Mouse (Mus musculus) olfactory bulb, adult 2 months (tissue): Measurements from ENCODE around the gene Vps33a. TPM values are rescaled to one million over a fixed set of nuclear protein-coding genes. Genes with fewer than 3 reads are reported as not detected.
A peak's percentile ranks its signal among the peaks of the same experiment; 100 is the strongest.
"Not testable (repeated sequence)": the region's sequence is repeated elsewhere in the genome, so short reads cannot be mapped to it uniquely, and the experiment has no call there.

Experiments used
- H3K27ac ChIP-seq: fragments of 200-500 bp; 2 replicates; pipeline ENCODE4 v1.5.1; 2012; ENCODE audit warnings: low read depth, low read length; ENCODE audit not compliant: insufficient read depth
- H3K4me1 ChIP-seq: fragments of 200-500 bp; 2 replicates; pipeline ENCODE4 v1.6.1; 2012; ENCODE audit warnings: low read length; ENCODE audit not compliant: control insufficient read depth, insufficient read depth
- H3K4me3 ChIP-seq: fragments of 200-500 bp; 2 replicates; pipeline ENCODE4 v1.5.1; 2012; ENCODE audit warnings: mild to moderate bottlenecking, low read depth, low read length, moderate library complexity; ENCODE audit not compliant: insufficient read depth
- CTCF ChIP-seq: fragments of 200-500 bp; IDR thresholded peaks from 2 replicates; pipeline ENCODE4 v1.5.1; 2012; ENCODE audit warnings: low read depth, mild to moderate bottlenecking, low read length, moderate library complexity; ENCODE audit not compliant: insufficient read depth
- POLR2A ChIP-seq: fragments of 200-500 bp; IDR thresholded peaks from 2 replicates; pipeline ENCODE4 v1.6.1; 2012; ENCODE audit warnings: mild to moderate bottlenecking, low read depth, low read length, moderate library complexity; ENCODE audit not compliant: insufficient read depth
- WGBS: fragments of 180-500 bp; shearing (Covaris S2); methylation state at CpG from one replicate; pipeline ENCODE4 v1.1.7; 2018; 5-methylcytosine and 5-hydroxymethylcytosine counted together
- polyA plus RNA-seq: library from polyadenylated mRNA; stranded (reverse); fragments of >200 nt; gene quantifications from 2 replicates; pipeline ENCODE4 v1.2.4, GENCODE M21; 2012; ENCODE audit warnings: low replicate concordance; ENCODE audit not compliant: missing spikeins, insufficient read depth, insufficient read length

Gene Vps33a
- polyA plus RNA-seq, 1 experiment = not detected

DNA sequence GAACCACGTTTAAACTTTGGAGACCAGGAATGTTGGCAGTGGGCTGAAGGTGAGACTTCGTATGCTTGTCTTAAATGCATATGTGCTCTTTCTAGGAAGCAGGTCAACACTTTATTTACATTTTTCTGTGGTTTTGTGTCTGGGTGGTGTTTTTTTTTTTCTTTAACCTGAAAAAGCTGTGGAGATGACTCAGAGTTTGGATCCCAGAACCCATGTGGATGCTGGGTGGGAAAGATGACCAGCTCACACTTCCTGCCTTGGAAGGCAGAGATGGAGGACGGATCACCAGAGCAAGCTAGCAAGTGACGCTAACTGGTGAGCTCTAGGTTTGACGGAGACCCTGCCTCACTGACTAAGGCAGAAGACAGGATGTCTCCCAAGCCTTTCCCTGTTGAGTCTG lies 58.0 kb downstream of the Vps33a start:
- Histone ChIP-seq H3K27ac (no peak overlapping the region), H3K4me1 (no peaks in the 10 kb centered on the region), H3K4me3 (no peak overlapping the region)
- no peak for TF ChIP-seq POLR2A
- no peak for TF ChIP-seq CTCF
- 86% methylated on average over 5 of the region's 5 CpGs for WGBS

DNA sequence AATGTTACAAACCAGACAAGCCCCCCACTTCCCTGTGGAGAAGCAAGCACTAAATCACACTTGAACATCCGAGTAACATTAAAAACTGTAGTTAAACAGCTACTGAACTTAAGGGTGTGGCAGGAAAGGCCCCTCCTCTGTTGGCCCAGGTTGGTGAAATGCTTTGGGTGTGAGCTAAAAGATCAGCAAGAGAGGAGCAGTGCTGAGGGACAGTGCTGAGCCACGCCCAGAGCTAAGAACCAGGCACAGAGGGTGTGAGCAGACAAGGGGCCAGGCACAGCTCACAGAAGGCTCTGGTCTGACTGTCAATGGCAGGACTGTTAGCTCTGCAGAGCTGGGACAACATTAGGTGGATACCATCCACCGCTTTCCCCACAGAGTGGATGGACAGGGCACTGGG lies 60.7 kb downstream of the Vps33a start:
- peaks cover 9% of the 10 kb centered on the region for H3K4me1 ChIP-seq
- no peak for TF ChIP-seq POLR2A
- no peak for TF ChIP-seq CTCF
- H3K4me3 ChIP-seq = no peak overlapping the region
- WGBS = 80% methylated on average over 3 of the region's 3 CpGs
- no peak overlapping the region for H3K27ac ChIP-seq

DNA sequence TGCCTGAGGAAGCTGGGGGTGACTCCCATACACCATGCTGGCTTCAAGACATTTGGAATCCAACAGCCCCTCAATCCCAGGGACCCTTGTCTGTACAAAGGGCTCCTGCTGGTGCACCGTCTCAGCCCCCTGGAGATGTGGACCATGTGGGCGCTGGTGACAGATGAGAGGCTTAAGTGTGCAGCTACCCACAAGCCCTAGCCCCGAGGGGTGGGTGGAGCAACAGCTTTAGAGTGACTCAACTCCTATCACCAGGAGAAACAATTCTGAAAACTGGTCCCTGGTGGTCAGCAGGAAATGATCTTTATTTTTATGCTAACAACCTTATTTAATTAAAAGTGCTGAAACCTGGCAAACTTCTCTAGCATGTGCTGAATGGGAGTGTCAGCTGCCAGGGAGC lies 61.4 kb downstream of the Vps33a start:
- H3K4me1 ChIP-seq, H3K27ac ChIP-seq, H3K4me3 ChIP-seq: not testable (repeated sequence)
- 49% methylated on average over 3 of the region's 3 CpGs for WGBS

DNA sequence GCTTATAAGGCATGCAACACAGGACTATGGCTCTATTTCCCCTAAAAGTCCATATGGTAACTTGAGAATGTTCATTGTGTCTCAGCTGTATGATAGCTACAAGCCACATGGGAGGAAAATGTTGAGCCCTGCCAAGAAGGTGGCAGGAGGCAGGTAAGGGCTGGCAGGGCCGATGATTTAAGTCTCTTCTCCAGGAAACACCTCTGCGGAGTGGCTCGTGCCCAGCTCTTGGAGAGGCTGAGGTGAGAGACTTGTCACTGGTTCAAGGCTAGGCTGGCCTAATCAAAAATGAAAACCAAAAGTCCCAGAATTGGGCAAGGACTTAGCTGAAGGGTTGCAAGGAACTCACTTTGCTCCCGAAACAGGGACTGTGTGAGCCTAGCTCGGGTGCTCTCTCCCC lies 62.7 kb downstream of the Vps33a start, which contains the start of gene B3gnt4:
B3gnt4 (plus strand) TSS at position 301 of the 400 bp plus-strand sequence.
- H3K27ac ChIP-seq = no peak within 1 kb of the TSS
- TF ChIP-seq POLR2A = no peak
- TF ChIP-seq CTCF = no peak
- no peak within 1 kb of the TSS for H3K4me3 ChIP-seq
- peaks cover 9% of the 10 kb centered on the region for H3K4me1 ChIP-seq
- 85% methylated on average over 5 of the region's 5 CpGs for WGBS

DNA sequence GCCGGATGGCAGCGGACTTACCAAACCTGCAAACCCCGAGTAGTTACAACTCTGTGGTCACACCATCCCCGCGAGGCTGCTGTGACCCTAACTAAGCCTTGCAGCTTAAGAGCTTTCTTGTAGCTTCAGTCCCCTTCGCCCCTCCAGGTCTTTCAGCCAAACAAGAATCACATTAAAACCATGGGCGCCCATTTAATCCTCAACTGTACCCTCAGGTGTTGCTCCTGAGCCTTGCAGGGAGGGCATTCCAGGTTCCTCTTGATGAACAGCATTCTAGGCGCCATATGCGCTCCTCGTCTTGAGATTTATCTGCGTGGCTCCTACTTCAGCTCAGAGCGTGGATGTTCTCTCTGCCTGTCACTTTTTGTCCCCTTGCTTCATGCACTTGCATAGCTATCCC lies 63.9 kb downstream of the Vps33a start:
- no peak for TF ChIP-seq POLR2A
- no peak for TF ChIP-seq CTCF
- Histone ChIP-seq H3K27ac (no peak overlapping the region), H3K4me1 (peaks cover 9% of the 10 kb centered on the region), H3K4me3 (peak overlapping the region; percentile 66)
- WGBS = 9% methylated on average over 12 of the region's 12 CpGs

DNA sequence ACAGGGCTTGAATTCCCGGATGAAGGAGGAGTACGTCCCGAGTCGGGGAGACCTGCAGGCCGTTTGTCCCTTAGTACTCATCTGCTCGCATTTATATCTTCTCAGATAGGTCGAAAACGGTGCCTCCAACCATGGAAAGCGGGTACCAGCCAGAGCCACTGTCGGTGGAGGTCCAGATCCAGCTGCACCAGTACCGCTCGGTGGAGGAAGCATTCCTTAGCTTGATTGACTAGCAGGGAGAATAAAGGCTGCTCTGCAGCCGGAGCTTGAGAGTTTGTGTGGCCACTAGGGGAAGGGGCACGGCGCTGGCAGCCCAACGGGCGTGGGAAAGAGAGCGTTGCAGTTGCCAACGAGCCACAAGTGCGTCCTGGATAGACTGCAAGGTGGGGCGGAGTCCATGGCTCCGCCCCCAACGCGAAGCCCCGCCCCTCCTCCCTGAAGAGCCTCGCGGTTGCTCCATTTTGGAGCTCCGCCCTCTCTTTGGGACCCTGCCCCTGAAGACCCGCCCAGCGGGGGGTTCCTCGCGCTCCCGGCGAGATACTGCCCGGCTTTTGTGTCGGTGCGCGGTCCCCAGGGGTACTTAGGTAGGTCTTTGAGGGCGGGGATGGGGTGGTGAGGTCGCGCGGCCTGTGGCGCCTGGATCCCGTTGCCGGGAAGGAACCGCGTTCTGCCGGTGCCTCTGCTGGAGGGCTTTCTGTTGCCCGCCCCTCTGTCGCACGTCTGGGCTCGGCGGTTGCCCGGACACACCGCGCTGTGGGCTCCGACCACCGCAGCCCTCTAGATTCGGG lies 64.7 kb downstream of the Vps33a start:
- H3K27ac ChIP-seq = no peak overlapping the region
- TF ChIP-seq POLR2A = no peak
- TF ChIP-seq CTCF = no peak
- peaks cover 9% of the 10 kb centered on the region for H3K4me1 ChIP-seq
- WGBS = under 1% methylated on average over 59 of the region's 59 CpGs
- peak overlapping the region; percentile 66 for H3K4me3 ChIP-seq

DNA sequence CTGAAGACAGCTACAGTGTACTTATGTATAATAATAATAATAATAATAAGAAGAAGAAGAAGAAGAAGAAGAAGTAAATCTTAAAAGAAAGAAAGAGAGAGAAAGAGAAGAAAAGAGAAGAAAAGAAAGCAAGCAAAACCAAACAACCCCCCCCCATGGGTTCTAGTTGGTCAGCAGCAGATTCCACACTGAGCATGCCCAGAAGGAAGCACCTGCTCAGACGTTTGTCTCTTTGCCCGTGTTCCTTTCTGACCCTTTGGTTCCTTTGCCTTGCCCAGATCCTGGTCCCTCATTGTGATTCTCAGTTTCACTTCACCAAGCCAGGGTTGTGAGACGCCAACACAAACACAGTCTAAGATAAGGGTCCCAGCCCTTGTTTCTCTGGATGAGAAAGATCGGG lies 70.9 kb downstream of the Vps33a start:
- H3K4me3 ChIP-seq = no peak overlapping the region
- TF ChIP-seq CTCF (no peak), POLR2A (no peak)
- 70% methylated on average over 4 of the region's 4 CpGs for WGBS
- no peak overlapping the region for H3K27ac ChIP-seq
- peaks cover 7% of the 10 kb centered on the region; the same call in 1 of the 2 replicates for H3K4me1 ChIP-seq

DNA sequence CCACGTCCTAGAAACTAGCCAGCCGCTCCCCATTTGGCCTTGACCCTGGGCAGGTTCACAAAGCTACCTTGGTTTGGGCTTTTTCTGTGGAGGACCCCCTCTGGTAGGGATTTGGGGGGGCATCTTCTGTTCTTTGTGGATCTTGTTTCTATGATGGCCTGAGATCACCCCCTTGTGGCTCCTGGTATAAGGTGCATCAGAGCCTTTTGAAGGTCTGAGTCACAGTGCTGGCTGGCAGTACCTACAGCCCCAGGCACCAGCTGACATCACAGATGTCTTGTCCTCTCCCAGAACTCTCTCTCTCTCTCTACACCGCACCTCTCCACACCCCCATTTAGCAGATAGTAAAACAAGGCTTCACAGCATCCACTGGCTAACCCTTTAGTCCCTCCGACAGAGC lies 73.1 kb downstream of the Vps33a start:
- WGBS = 46% methylated on average over 4 of the region's 4 CpGs
- Histone ChIP-seq H3K4me3 (no peak overlapping the region), H3K4me1 (peaks cover 7% of the 10 kb centered on the region; the same call in 1 of the 2 replicates), H3K27ac (no peak overlapping the region)
- TF ChIP-seq CTCF = no peak
- no peak for TF ChIP-seq POLR2A

DNA sequence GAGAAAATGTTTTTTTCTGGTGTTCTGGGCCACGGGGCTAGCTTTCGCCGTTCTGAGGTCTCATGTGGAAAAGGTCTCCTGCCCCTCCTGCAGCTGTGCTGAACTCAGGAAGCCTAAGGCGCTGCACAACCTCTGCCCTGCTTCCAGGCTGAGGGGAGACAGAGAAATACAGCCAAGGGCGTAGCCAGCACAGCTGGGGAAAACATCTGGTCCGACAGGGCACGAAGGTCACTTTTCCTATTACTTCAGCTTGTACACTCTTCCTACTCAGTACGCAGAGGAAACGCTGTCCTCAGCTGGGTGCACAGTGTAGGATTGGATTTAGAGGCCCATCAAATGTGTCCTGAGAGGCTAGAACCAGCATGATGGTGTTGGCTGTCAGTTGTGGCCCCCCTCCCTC lies 82.9 kb downstream of the Vps33a start:
- 82% methylated on average over 9 of the region's 9 CpGs for WGBS
- TF ChIP-seq POLR2A (no peak), CTCF (no peak)
- Histone ChIP-seq H3K27ac (no peak overlapping the region), H3K4me1 (peaks cover 8% of the 10 kb centered on the region), H3K4me3 (no peak overlapping the region)

DNA sequence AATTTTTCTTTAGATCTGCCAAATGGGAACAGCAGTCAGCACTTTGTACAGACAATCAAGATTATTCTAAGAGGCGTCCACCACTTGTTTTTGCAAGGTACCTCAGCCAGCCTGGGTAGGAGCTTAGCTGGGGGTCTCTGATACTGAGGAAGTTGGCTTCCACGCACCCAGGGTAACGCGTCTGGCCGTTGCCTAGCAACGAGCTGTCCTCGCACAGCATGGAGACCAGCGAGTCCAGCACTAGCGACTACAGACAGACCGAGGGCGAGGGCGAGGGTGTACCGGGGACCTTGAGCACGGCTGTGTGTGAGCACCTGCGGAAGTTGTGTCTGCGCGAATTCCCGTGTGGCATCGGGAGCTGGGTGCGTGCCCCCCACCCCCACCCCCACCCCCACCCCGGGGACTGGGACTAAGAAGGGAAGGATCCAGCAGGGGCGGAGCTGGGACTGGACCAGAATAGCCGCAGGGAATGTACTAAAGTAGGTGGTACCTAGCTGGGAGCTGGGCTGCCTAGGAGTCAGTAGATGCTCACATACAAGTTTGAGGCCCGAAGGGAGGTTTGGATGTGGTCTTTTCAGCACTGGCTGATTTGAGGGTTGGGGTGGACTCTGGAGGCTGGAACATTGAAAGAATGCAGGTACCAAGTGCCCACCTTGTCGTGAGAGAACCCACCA lies 83.6 kb downstream of the Vps33a start, which contains the start of the genes Lrrc43 and Il31:
Lrrc43 (plus strand) TSS at position 194 of the 674 bp plus-strand sequence.
Il31 (minus strand) TSS at position 378 of the 674 bp plus-strand sequence.
- WGBS = 10% methylated on average over 25 of the region's 25 CpGs
- Histone ChIP-seq H3K4me1 (peaks cover 8% of the 10 kb centered on the region), H3K4me3 (0 out of 2 replicates have a peak within 1 kb of the TSS, but pooled peaks have one; percentile 17), H3K27ac (no peak within 1 kb of the TSS)
- TF ChIP-seq POLR2A = no peak
